Mouse (Mus musculus) heart, adult 2 months (tissue): Measurements from ENCODE around the gene Rgsl1.

ENCODE experiments used
- CTCF ChIP-seq: fragments of 200-600 bp; IDR thresholded peaks from 2 replicates; pipeline ENCODE4 v1.8.1; 2022; ENCODE audit warnings: antibody characterized with exemption, mild to moderate bottlenecking, moderate library complexity
- EP300 ChIP-seq: fragments of 200-500 bp; IDR thresholded peaks from 2 replicates; pipeline ENCODE4 v1.6.1; 2011; ENCODE audit warnings: low read depth, low read length, control low read depth; ENCODE audit not compliant: insufficient read depth
- POLR2A ChIP-seq: fragments of 200-500 bp; IDR thresholded peaks from 2 replicates; pipeline ENCODE4 v1.6.1; 2011; ENCODE audit warnings: mild to moderate bottlenecking, low read depth, low read length, control low read depth; ENCODE audit not compliant: insufficient read depth

GRCm38 (mm10) chr1:153741551-153742316 is 102.2 kb downstream of the Rgsl1 start:
- TF ChIP-seq CTCF (no peak), EP300 (no peak), POLR2A (no peak)
